Mouse (Mus musculus): ENCODE measurements around the gene Alad. TPM values are rescaled to one million over a fixed set of nuclear protein-coding genes. Genes with fewer than 3 reads are reported as not detected.

Gene Alad
- total and polyA plus RNA-seq, 2 experiments, result 114 to 328 TPM

- TF ChIP-seq CTCF (IDR thresholded peaks at IDR 0.05; ENCODE audit: low read depth, low read length) (no peak), POLR2A (IDR thresholded peaks at IDR 0.05; ENCODE audit: extremely low read depth, insufficient read depth, low read length) (peak; percentile 77)
- Histone ChIP-seq H3K36me3 (ENCODE audit: control insufficient read depth, insufficient read depth, low read length) (no peaks in the 10 kb centered on the region; the same call in 1 of the 2 replicates), H3K27me3 (ENCODE audit: control insufficient read depth, insufficient read depth, low read length) (no peaks in the 10 kb centered on the region), H3K27ac (replicated peaks; ENCODE audit: insufficient read depth, low read depth, low read length) (peak overlapping the region; percentile 89), H3K4me1 (ENCODE audit: control insufficient read depth, insufficient read depth, low read length) (peaks cover 30% of the 10 kb centered on the region), H3K4me3 (ENCODE audit: insufficient read depth, low read depth, low read length) (peak overlapping the region; percentile 85), H3K9ac (ENCODE audit: low read depth, low read length) (peak overlapping the region; percentile 86), H3K79me2 (ENCODE audit: control insufficient read depth, insufficient read depth, low read length) (peaks cover 9% of the 10 kb centered on the region; the same call in 1 of the 2 replicates)
- WGBS, result 1% methylated on average over 38 of the region's 38 CpGs
- DNase-seq (ENCODE audit: extremely low read depth, low read depth, low spot score), result peak; percentile 94
Observed at GRCm38 (mm10) chr4:62501964-62502732, 17.6 kb downstream of the Alad start.

- TF ChIP-seq CTCF (IDR thresholded peaks at IDR 0.05; ENCODE audit: low read depth, low read length) (no peak), POLR2A (IDR thresholded peaks at IDR 0.05; ENCODE audit: extremely low read depth, insufficient read depth, low read length) (no peak)
- Histone ChIP-seq H3K27me3 (ENCODE audit: control insufficient read depth, insufficient read depth, low read length) (no peaks in the 10 kb centered on the region), H3K27ac (replicated peaks; ENCODE audit: insufficient read depth, low read depth, low read length) (peak overlapping the region; percentile 87), H3K79me2 (ENCODE audit: control insufficient read depth, insufficient read depth, low read length) (peaks cover 9% of the 10 kb centered on the region; the same call in 1 of the 2 replicates), H3K36me3 (ENCODE audit: control insufficient read depth, insufficient read depth, low read length) (no peaks in the 10 kb centered on the region; the same call in 1 of the 2 replicates), H3K9ac (ENCODE audit: low read depth, low read length) (peak overlapping the region; percentile 86), H3K4me1 (ENCODE audit: control insufficient read depth, insufficient read depth, low read length) (peaks cover 31% of the 10 kb centered on the region), H3K4me3 (ENCODE audit: insufficient read depth, low read depth, low read length) (peak overlapping the region; percentile 85)
- WGBS, result 1% methylated on average over 7 of the region's 7 CpGs
- peak; percentile 90 for DNase-seq (ENCODE audit: extremely low read depth, low read depth, low spot score)
Observed at GRCm38 (mm10) chr4:62501534-62501933, 18.2 kb downstream of the Alad start.

- H3K9ac ChIP-seq (ENCODE audit: low read depth, low read length), result no peak overlapping the region
- no peak overlapping the region for H3K27ac ChIP-seq (replicated peaks; ENCODE audit: insufficient read depth, low read depth, low read length)
- H3K79me2 ChIP-seq (ENCODE audit: control insufficient read depth, insufficient read depth, low read length), result peaks cover 9% of the 10 kb centered on the region; the same call in 1 of the 2 replicates
- no peaks in the 10 kb centered on the region; the same call in 1 of the 2 replicates for H3K36me3 ChIP-seq (ENCODE audit: control insufficient read depth, insufficient read depth, low read length)
- WGBS, result 82% methylated on average over 4 of the region's 4 CpGs
- H3K27me3 ChIP-seq (ENCODE audit: control insufficient read depth, insufficient read depth, low read length), result no peaks in the 10 kb centered on the region
- DNase-seq (ENCODE audit: extremely low read depth, low read depth, low spot score), result no peak
- TF ChIP-seq CTCF (IDR thresholded peaks at IDR 0.05; ENCODE audit: low read depth, low read length), result no peak
- no peak for TF ChIP-seq POLR2A (IDR thresholded peaks at IDR 0.05; ENCODE audit: extremely low read depth, insufficient read depth, low read length)
- no peak overlapping the region for H3K4me3 ChIP-seq (ENCODE audit: insufficient read depth, low read depth, low read length)
- peaks cover 30% of the 10 kb centered on the region for H3K4me1 ChIP-seq (ENCODE audit: control insufficient read depth, insufficient read depth, low read length)
Observed at GRCm38 (mm10) chr4:62500799-62501198, 18.9 kb downstream of the Alad start.

- no peak for TF ChIP-seq POLR2A (IDR thresholded peaks at IDR 0.05; ENCODE audit: extremely low read depth, insufficient read depth, low read length)
- TF ChIP-seq CTCF (IDR thresholded peaks at IDR 0.05; ENCODE audit: low read depth, low read length), result no peak
- no peaks in the 10 kb centered on the region for H3K27me3 ChIP-seq (ENCODE audit: control insufficient read depth, insufficient read depth, low read length)
- peaks cover 9% of the 10 kb centered on the region; the same call in 1 of the 2 replicates for H3K79me2 ChIP-seq (ENCODE audit: control insufficient read depth, insufficient read depth, low read length)
- no peak overlapping the region for H3K9ac ChIP-seq (ENCODE audit: low read depth, low read length)
- peaks cover 22% of the 10 kb centered on the region for H3K4me1 ChIP-seq (ENCODE audit: control insufficient read depth, insufficient read depth, low read length)
- peak; percentile 95 for DNase-seq (ENCODE audit: extremely low read depth, low read depth, low spot score)
- H3K36me3 ChIP-seq (ENCODE audit: control insufficient read depth, insufficient read depth, low read length), result no peaks in the 10 kb centered on the region; the same call in 1 of the 2 replicates
- 11% methylated on average over 8 of the region's 8 CpGs for WGBS
- H3K4me3 ChIP-seq (ENCODE audit: insufficient read depth, low read depth, low read length), result no peak overlapping the region
- peak overlapping the region; percentile 20 for H3K27ac ChIP-seq (replicated peaks; ENCODE audit: insufficient read depth, low read depth, low read length)
Observed at GRCm38 (mm10) chr4:62496815-62497214, 22.9 kb downstream of the Alad start.

GRCm38 (mm10) chr4:62495946-62496345 lies 23.8 kb downstream of the Alad start:
- H3K9ac ChIP-seq (ENCODE audit: low read depth, low read length), result peak overlapping the region; percentile 1; the same call in 1 of the 2 replicates

More at GRCm38 (mm10) chr4:62495946-62496345, 23.8 kb downstream of the Alad start:
- peak; percentile 98 for DNase-seq (ENCODE audit: extremely low read depth, low read depth, low spot score)
- TF ChIP-seq CTCF (IDR thresholded peaks at IDR 0.05; ENCODE audit: low read depth, low read length) (no peak), POLR2A (IDR thresholded peaks at IDR 0.05; ENCODE audit: extremely low read depth, insufficient read depth, low read length) (no peak)
- H3K27me3 ChIP-seq (ENCODE audit: control insufficient read depth, insufficient read depth, low read length), result no peaks in the 10 kb centered on the region
- H3K4me1 ChIP-seq (ENCODE audit: control insufficient read depth, insufficient read depth, low read length), result peaks cover 21% of the 10 kb centered on the region
- 15% methylated on average over 8 of the region's 8 CpGs for WGBS
- H3K4me3 ChIP-seq (ENCODE audit: insufficient read depth, low read depth, low read length), result no peak overlapping the region
- H3K27ac ChIP-seq (replicated peaks; ENCODE audit: insufficient read depth, low read depth, low read length), result peak overlapping the region; percentile 14; the same call in 1 of the 2 replicates
- H3K79me2 ChIP-seq (ENCODE audit: control insufficient read depth, insufficient read depth, low read length), result peaks cover 8% of the 10 kb centered on the region; the same call in 1 of the 2 replicates
- no peaks in the 10 kb centered on the region; the same call in 1 of the 2 replicates for H3K36me3 ChIP-seq (ENCODE audit: control insufficient read depth, insufficient read depth, low read length)
